Mouse (Mus musculus) testis, postnatal 14 days (tissue): ENCODE data around the gene Slc25a44.

ENCODE experiments used
- DNase-seq: peaks from one replicate; pipeline ENCODE4 v3.0.0; 2021; ENCODE audit warnings: low spot score

Slc25a44 gene

DNA sequence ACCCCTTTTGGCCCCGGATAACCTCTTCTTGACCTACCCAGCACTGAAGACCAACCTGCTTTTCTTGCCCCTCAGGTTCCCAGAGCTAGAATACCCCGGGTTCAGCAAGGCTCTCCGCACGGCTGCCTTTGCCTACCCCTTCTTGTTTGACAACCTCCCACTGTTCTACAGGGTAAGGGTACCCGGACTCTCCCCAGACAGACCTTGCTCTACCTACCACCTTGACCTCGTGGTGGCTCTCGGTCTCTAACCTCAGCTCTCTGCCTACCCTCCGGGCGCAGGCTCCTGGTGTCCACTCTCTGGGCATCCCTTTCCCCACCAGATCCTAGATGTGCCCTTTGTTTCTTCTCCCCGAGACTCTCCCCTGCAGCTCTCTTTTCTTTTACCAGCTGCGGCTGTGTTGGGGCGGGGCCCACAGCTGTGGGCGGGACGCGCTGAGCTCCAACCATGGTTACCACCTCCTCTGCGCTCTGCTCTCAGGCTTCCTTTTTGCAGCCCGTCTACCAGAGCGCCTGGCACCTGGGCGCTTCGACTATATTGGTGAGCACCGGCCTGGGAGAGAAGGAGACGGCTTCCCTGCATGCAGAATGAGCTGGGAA is 58.0 kb downstream of the Slc25a44 start:
- peak; percentile 39 for DNase-seq

GRCm38 (mm10) chr3:88365705-88366361 is 59.1 kb downstream of the Slc25a44 start:
- no peak for DNase-seq

DNA sequence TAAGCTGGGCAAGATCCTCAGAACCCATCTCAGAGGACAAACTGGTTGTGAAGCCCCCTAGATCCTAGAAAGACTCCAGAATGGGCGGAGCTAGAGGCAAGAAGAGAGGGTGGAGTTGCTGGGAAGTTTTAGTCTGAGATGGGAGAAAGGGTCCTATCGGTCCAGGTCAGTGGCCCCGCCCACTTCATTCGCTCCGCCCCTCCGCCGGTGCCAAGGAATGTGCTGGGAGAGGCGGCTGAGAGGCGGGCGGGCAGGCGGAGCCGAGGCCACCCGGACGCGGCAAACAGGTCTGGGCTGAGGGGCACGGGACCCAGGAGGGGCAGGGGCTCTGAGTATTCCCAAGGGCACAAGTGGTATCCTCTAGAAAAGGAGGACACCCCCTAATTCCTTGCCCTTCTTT is 60.6 kb downstream of the Slc25a44 start, which contains the start of gene Paqr6:
Gene Paqr6, plus strand, starts transcription at position 248 of the 400 bp plus-strand sequence.
- DNase-seq = peak; percentile 76

DNA sequence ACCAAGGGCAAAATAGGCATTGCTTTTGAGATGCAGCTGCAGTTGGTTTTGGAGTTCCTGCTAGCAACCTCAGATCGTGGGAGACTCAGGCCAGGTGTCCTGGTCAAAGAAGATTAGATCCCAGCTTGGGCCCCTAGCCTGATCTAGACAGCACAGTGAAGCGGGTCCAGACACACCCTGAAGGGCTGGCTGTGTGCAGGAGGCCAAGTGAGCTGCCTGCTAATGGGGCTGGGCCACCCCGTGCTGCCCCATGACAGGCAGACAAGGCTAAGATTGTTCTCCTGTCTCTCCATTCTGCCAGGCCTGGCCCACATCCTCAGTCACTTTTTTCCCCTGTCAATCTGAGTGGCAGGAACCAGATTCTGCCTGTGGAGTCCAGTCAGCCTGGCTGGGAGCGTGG is 61.2 kb downstream of the Slc25a44 start:
- no peak for DNase-seq

- no peak for DNase-seq
Observed at GRCm38 (mm10) chr3:88361612-88362313, 63.2 kb downstream of the Slc25a44 start.

- no peak for DNase-seq
Observed at GRCm38 (mm10) chr3:88361096-88361495, 63.8 kb downstream of the Slc25a44 start.
